Mouse (Mus musculus): ENCODE data around the gene Olfr571.

- TF ChIP-seq CTCF (conservative IDR thresholded peaks at IDR 0.05; ENCODE audit: insufficient read depth, insufficient read length, low read depth, low read length) (no peak), POLR2A (IDR thresholded peaks at IDR 0.05; ENCODE audit: low read depth, low read length) (no peak)
These were observed 33.4 kb upstream of the Olfr571 start for GRCm38 (mm10) chr7:102950732-102951131.
